Mouse (Mus musculus) small intestine, adult 2 months (tissue): ENCODE data around the gene Tbx6. TPM values are rescaled to one million over a fixed set of nuclear protein-coding genes. Genes with fewer than 3 reads are reported as not detected.

ENCODE experiments used
- H3K27ac ChIP-seq: fragments of 200-500 bp; 2 replicates; pipeline ENCODE4 v1.5.1; 2012; ENCODE audit warnings: low read depth, low read length, control low read depth, inconsistent platforms; ENCODE audit not compliant: insufficient read depth
- H3K27me3 ChIP-seq: fragments of 200-500 bp; 2 replicates; pipeline ENCODE4 v1.6.1; 2012; ENCODE audit warnings: mild to moderate bottlenecking, moderate library complexity, low read length, inconsistent platforms; ENCODE audit not compliant: control insufficient read depth, insufficient read depth
- H3K36me3 ChIP-seq: fragments of 200-500 bp; 2 replicates; pipeline ENCODE4 v1.6.1; 2012; ENCODE audit warnings: mild to moderate bottlenecking, low read length, control low read depth, inconsistent platforms; ENCODE audit not compliant: control insufficient read depth, insufficient read depth
- H3K4me1 ChIP-seq: fragments of 200-500 bp; 2 replicates; pipeline ENCODE4 v1.6.1; 2012; ENCODE audit warnings: low read length, inconsistent platforms, mixed read lengths; ENCODE audit not compliant: control insufficient read depth, insufficient read depth, insufficient read length
- H3K4me3 ChIP-seq: fragments of 200-500 bp; 2 replicates; pipeline ENCODE4 v1.5.1; 2012; ENCODE audit warnings: low read depth, mild to moderate bottlenecking, control low read depth, inconsistent platforms, low read length, moderate library complexity
- CTCF ChIP-seq: fragments of 200-500 bp; IDR thresholded peaks from 2 replicates; pipeline ENCODE4 v1.5.1; 2012; ENCODE audit warnings: low read depth, mild to moderate bottlenecking, control low read depth, inconsistent platforms, low read length, moderate library complexity, mixed read lengths; ENCODE audit not compliant: insufficient replicate concordance, insufficient read length; ENCODE audit errors: extremely low read depth
- POLR2A ChIP-seq: fragments of 200-500 bp; IDR thresholded peaks from 2 replicates; pipeline ENCODE4 v1.6.1; 2012; ENCODE audit warnings: low read depth, mild to moderate bottlenecking, control low read depth, inconsistent platforms, low read length, moderate library complexity
- WGBS: fragments of 180-500 bp; shearing (Covaris S2); methylation state at CpG from one replicate; pipeline ENCODE4 v1.1.7; 2018; 5-methylcytosine and 5-hydroxymethylcytosine counted together
- polyA plus RNA-seq: library from polyadenylated mRNA; depleted of rRNA; stranded (reverse); fragments of >200 nt; gene quantifications from 2 replicates; pipeline ENCODE4 v1.2.3, GENCODE M21; 2012

Tbx6 gene
- polyA plus RNA-seq, 1 experiment, result 2.4 TPM

- H3K4me3 ChIP-seq, result peak within 1 kb of the TSS; percentile 82
- under 1% methylated on average over 76 of the region's 83 CpGs for WGBS
- H3K36me3 ChIP-seq, result peaks cover 54% of the 10 kb centered on the region
- TF ChIP-seq POLR2A (peak; percentile 41; the same call in 1 of the 2 replicates), CTCF (no peak)
- no peaks in the 10 kb centered on the region for H3K27me3 ChIP-seq
- H3K4me1 ChIP-seq, result peaks cover 6% of the 10 kb centered on the region; the same call in 1 of the 2 replicates
- H3K27ac ChIP-seq, result peak within 1 kb of the TSS; percentile 72
Observed at GRCm38 (mm10) chr7:126791851-126792720, 10.8 kb downstream of the Tbx6 start, which contains the start of gene Ppp4c. Gene Ppp4c, minus strand, starts transcription at chr7:126792496.

- Histone ChIP-seq H3K27ac (peak overlapping the region; percentile 72), H3K36me3 (peaks cover 49% of the 10 kb centered on the region), H3K27me3 (no peaks in the 10 kb centered on the region), H3K4me1 (peaks cover 10% of the 10 kb centered on the region), H3K4me3 (peak overlapping the region; percentile 82)
- no peak for TF ChIP-seq POLR2A
- TF ChIP-seq CTCF, result no peak
- WGBS, result 14% methylated on average over 11 of the region's 11 CpGs
Observed at GRCm38 (mm10) chr7:126792721-126793443, 11.6 kb downstream of the Tbx6 start.

GRCm38 (mm10) chr7:126793456-126794270 is 12.4 kb downstream of the Tbx6 start:
- 85% methylated on average over 4 of the region's 4 CpGs for WGBS

GRCm38 (mm10) chr7:126794271-126794605 is 13.0 kb downstream of the Tbx6 start:
- Histone ChIP-seq H3K4me3 (no peak overlapping the region), H3K27me3 (no peaks in the 10 kb centered on the region), H3K36me3 (peaks cover 35% of the 10 kb centered on the region), H3K4me1 (peaks cover 10% of the 10 kb centered on the region), H3K27ac (no peak overlapping the region)
- TF ChIP-seq POLR2A, result no peak
- TF ChIP-seq CTCF, result no peak
- WGBS, result 62% methylated on average over 4 of the region's 4 CpGs

More at GRCm38 (mm10) chr7:126793456-126794270, 12.4 kb downstream of the Tbx6 start:
- Histone ChIP-seq H3K4me1 (peaks cover 10% of the 10 kb centered on the region), H3K27ac (peak overlapping the region; percentile 28; the same call in 1 of the 2 replicates), H3K27me3 (no peaks in the 10 kb centered on the region), H3K4me3 (no peak overlapping the region), H3K36me3 (peaks cover 41% of the 10 kb centered on the region)
- TF ChIP-seq POLR2A (no peak), CTCF (no peak)

GRCm38 (mm10) chr7:126795387-126796317 is 14.4 kb downstream of the Tbx6 start:
- H3K27ac ChIP-seq, result no peak overlapping the region
- TF ChIP-seq POLR2A (no peak), CTCF (no peak)
- WGBS, result 89% methylated on average over 16 of the region's 16 CpGs
- H3K36me3 ChIP-seq, result peaks cover 26% of the 10 kb centered on the region
- no peak overlapping the region for H3K4me3 ChIP-seq
- H3K27me3 ChIP-seq, result no peaks in the 10 kb centered on the region
- H3K4me1 ChIP-seq, result peaks cover 16% of the 10 kb centered on the region
